Mouse (Mus musculus): ENCODE results near the gene Trim67. TPM values are rescaled to one million over a fixed set of nuclear protein-coding genes. Genes with fewer than 3 reads are reported as not detected.

The Trim67 gene
- polyA plus RNA-seq, 2 experiments, result 0.03 to 0.29 TPM

DNA sequence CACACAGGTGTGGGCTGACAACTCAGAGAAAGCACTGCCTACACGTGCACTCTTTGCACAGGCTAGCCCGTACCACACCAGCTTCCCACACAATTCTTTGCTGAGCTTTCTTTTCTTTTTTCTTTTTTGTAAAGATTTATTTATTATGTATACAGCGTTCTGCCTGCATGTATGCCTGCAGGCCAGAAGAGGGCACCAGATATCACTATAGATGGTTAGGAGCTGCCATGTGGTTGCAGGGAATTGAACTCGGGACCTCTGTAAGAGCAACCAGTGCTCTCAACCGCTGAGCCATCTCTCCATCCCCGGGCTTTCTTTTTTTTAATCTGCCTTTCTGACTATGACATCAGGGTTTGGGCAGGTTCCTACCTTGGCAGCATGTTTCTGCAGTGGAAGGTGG lies 30.6 kb downstream of the Trim67 start:
- Histone ChIP-seq H3K36me3 (ENCODE audit: control insufficient read depth, insufficient read depth, low read length) (no peaks in the 10 kb centered on the region), H3K9ac (ENCODE audit: low read depth, low read length, severe bottlenecking) (no peak overlapping the region), H3K27me3 (ENCODE audit: control insufficient read depth, insufficient read depth, low read length) (no peaks in the 10 kb centered on the region), H3K4me3 (replicated peaks; ENCODE audit: low read length) (no peak overlapping the region), H3K4me2 (replicated peaks; ENCODE audit: low read depth, low read length, severe bottlenecking) (no peak overlapping the region), H3K27ac (replicated peaks; ENCODE audit: low read depth, low read length) (no peak overlapping the region), H3K4me1 (ENCODE audit: control insufficient read depth, insufficient read depth, low read length) (no peaks in the 10 kb centered on the region), H3K9me3 (ENCODE audit: control insufficient read depth, low read length) (no peaks in the 10 kb centered on the region)
- ATAC-seq (ENCODE audit: low FRiP score, low read depth) (no peak), DNase-seq (ENCODE audit: low spot score) (no peak)
- no peak for TF ChIP-seq POLR2A (IDR thresholded peaks at IDR 0.05; ENCODE audit: borderline replicate concordance, extremely low read depth, insufficient read depth, insufficient read length)
- WGBS, result 81% methylated on average over 6 of the region's 6 CpGs

DNA sequence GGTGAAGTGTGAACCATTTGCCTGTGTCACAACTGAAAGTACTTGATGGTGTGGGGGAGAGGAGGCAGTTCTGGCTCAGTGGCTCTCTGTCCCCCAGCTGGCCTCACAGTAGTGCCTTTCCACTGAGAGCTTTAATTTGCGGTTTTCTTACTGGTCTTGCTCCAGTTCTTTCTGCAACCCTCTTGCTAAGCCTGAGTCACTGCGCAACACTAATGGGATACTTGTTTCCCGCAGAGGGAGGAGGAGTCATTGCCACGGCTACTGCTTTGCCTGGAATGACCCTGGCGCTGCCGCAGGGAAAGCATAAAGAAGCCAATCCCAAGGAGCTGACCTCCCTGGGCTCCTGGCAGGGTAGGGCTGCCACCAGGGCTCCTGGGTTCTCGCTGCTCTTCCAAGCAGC lies 33.8 kb downstream of the Trim67 start:
- no peaks in the 10 kb centered on the region for H3K36me3 ChIP-seq (ENCODE audit: control insufficient read depth, insufficient read depth, low read length)
- DNase-seq (ENCODE audit: low spot score), result no peak
- H3K4me2 ChIP-seq (replicated peaks; ENCODE audit: low read depth, low read length, severe bottlenecking), result no peak overlapping the region
- no peaks in the 10 kb centered on the region for H3K27me3 ChIP-seq (ENCODE audit: control insufficient read depth, insufficient read depth, low read length)
- WGBS, result 26% methylated on average over 7 of the region's 7 CpGs
- H3K27ac ChIP-seq (replicated peaks; ENCODE audit: low read depth, low read length), result no peak overlapping the region
- no peak for TF ChIP-seq POLR2A (IDR thresholded peaks at IDR 0.05; ENCODE audit: borderline replicate concordance, extremely low read depth, insufficient read depth, insufficient read length)
- H3K4me3 ChIP-seq (replicated peaks; ENCODE audit: low read length), result no peak overlapping the region
- no peaks in the 10 kb centered on the region for H3K9me3 ChIP-seq (ENCODE audit: control insufficient read depth, low read length)
- ATAC-seq (ENCODE audit: low FRiP score, low read depth), result no peak
- 0 out of 2 replicates have a peak overlapping the region, but pooled peaks have one; percentile 16 for H3K9ac ChIP-seq (ENCODE audit: low read depth, low read length, severe bottlenecking)
- H3K4me1 ChIP-seq (ENCODE audit: control insufficient read depth, insufficient read depth, low read length), result no peaks in the 10 kb centered on the region

DNA sequence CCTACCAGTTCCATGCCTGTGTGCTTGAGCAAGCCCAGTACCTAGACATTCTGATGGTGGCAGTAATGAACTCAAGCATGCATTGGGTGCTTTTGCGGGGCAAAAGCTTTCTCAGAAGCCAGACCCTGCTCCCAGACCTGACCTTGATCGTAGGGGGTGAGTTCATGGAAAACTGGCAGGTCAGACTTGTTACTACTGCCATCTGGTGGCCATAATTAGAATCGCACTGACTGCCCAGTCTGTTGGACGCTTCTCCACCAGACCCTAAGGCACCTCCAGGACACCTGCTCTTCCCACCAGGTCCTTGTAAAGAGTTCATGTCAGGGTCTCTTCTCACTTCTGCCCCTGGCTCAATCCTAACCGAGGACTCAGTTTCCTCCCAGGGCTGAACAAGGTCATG lies 34.5 kb downstream of the Trim67 start:
- Histone ChIP-seq H3K36me3 (ENCODE audit: control insufficient read depth, insufficient read depth, low read length) (no peaks in the 10 kb centered on the region), H3K4me3 (replicated peaks; ENCODE audit: low read length) (no peak overlapping the region), H3K9ac (ENCODE audit: low read depth, low read length, severe bottlenecking) (0 out of 2 replicates have a peak overlapping the region, but pooled peaks have one; percentile 16), H3K27ac (replicated peaks; ENCODE audit: low read depth, low read length) (no peak overlapping the region), H3K4me2 (replicated peaks; ENCODE audit: low read depth, low read length, severe bottlenecking) (no peak overlapping the region), H3K4me1 (ENCODE audit: control insufficient read depth, insufficient read depth, low read length) (no peaks in the 10 kb centered on the region), H3K27me3 (ENCODE audit: control insufficient read depth, insufficient read depth, low read length) (no peaks in the 10 kb centered on the region), H3K9me3 (ENCODE audit: control insufficient read depth, low read length) (no peaks in the 10 kb centered on the region)
- no peak for TF ChIP-seq POLR2A (IDR thresholded peaks at IDR 0.05; ENCODE audit: borderline replicate concordance, extremely low read depth, insufficient read depth, insufficient read length)
- peak; percentile 63 for DNase-seq (ENCODE audit: low spot score)
- WGBS, result 5% methylated on average over 5 of the region's 5 CpGs
- no peak for ATAC-seq (ENCODE audit: low FRiP score, low read depth)

DNA sequence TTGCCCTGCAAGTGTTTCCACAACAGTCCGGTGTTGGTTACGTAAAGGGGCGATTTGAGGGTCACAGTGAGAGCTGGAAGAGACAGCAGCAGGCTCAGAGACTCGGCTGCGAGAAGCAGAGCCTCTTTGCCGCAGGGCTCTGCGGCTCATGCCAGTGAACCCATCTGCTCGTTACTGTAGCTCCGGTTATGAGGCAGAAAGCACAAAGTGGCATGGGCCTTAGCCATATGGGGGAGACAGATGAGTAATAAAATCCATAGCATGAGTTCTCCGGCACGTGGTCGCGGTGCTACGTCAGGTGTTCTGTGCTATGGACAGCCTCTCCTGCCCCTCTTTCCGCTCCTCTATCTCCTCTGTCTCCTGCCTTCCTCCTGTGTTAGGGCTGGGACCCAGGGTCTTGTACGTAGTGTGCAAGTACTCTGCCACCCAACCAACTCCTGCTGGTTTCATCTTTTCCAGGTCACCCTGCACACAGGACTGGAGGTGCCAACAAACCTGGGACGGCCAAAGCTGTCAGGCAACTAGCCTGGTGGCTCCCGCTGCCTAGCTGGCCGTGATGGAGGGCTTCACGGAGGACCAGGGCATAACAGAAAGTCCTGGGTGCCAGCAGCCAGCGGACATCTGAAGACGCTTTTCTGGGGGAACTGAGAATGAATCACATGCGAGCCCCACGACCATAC lies 35.8 kb downstream of the Trim67 start:
- no peak overlapping the region for H3K27ac ChIP-seq (replicated peaks; ENCODE audit: low read depth, low read length)
- no peak for DNase-seq (ENCODE audit: low spot score)
- H3K36me3 ChIP-seq (ENCODE audit: control insufficient read depth, insufficient read depth, low read length), result no peaks in the 10 kb centered on the region
- no peak for ATAC-seq (ENCODE audit: low FRiP score, low read depth)
- no peak overlapping the region for H3K4me2 ChIP-seq (replicated peaks; ENCODE audit: low read depth, low read length, severe bottlenecking)
- no peak for TF ChIP-seq POLR2A (IDR thresholded peaks at IDR 0.05; ENCODE audit: borderline replicate concordance, extremely low read depth, insufficient read depth, insufficient read length)
- 74% methylated on average over 24 of the region's 24 CpGs for WGBS
- no peaks in the 10 kb centered on the region for H3K27me3 ChIP-seq (ENCODE audit: control insufficient read depth, insufficient read depth, low read length)
- H3K9ac ChIP-seq (ENCODE audit: low read depth, low read length, severe bottlenecking), result no peak overlapping the region
- H3K4me3 ChIP-seq (replicated peaks; ENCODE audit: low read length), result no peak overlapping the region
- H3K9me3 ChIP-seq (ENCODE audit: control insufficient read depth, low read length), result no peaks in the 10 kb centered on the region
- H3K4me1 ChIP-seq (ENCODE audit: control insufficient read depth, insufficient read depth, low read length), result no peaks in the 10 kb centered on the region

DNA sequence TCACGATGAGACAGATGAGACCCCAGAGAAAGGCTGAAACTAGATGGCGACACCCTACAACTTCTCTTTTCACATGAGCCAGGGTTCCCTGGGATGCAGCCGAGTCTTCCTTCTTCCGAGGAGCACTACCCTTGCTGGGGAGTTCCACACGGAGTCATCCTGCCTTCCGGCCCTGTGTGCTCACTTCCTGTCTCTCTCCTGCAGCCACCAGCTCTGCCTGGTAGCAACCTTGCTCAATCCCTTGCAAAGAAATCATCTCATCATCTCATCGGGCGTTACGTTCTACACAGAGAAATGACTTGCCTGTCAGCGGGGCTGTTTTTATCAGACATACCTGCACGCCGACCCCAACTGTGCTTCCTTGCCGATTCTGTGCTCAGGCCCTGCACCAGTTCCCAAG lies 37.2 kb downstream of the Trim67 start:
- Histone ChIP-seq H3K4me2 (replicated peaks; ENCODE audit: low read depth, low read length, severe bottlenecking) (no peak overlapping the region), H3K36me3 (ENCODE audit: control insufficient read depth, insufficient read depth, low read length) (no peaks in the 10 kb centered on the region), H3K4me3 (replicated peaks; ENCODE audit: low read length) (no peak overlapping the region), H3K9me3 (ENCODE audit: control insufficient read depth, low read length) (no peaks in the 10 kb centered on the region), H3K27me3 (ENCODE audit: control insufficient read depth, insufficient read depth, low read length) (no peaks in the 10 kb centered on the region), H3K27ac (replicated peaks; ENCODE audit: low read depth, low read length) (no peak overlapping the region), H3K9ac (ENCODE audit: low read depth, low read length, severe bottlenecking) (no peak overlapping the region), H3K4me1 (ENCODE audit: control insufficient read depth, insufficient read depth, low read length) (peaks cover 7% of the 10 kb centered on the region; the same call in 1 of the 2 replicates)
- TF ChIP-seq POLR2A (IDR thresholded peaks at IDR 0.05; ENCODE audit: borderline replicate concordance, extremely low read depth, insufficient read depth, insufficient read length), result no peak
- DNase-seq (ENCODE audit: low spot score) (no peak), ATAC-seq (ENCODE audit: low FRiP score, low read depth) (no peak)
- 78% methylated on average over 13 of the region's 13 CpGs for WGBS

All from limb, embryonic 14.5 days (tissue).